Mouse (Mus musculus): ENCODE data around the gene Dock2.
A peak's percentile ranks its signal among the peaks of the same experiment; 100 is the strongest.

GRCm38 (mm10) chr11:34771221-34771986, 12.3 kb downstream of the Dock2 start:
- TF ChIP-seq POLR2AphosphoS2 (IDR thresholded peaks at IDR 0.05; ENCODE audit: low read depth, low read length) = 0 out of 2 replicates have a peak, but pooled peaks have one; percentile 56
- no peak for TF ChIP-seq ZNF384 (IDR thresholded peaks at IDR 0.05; ENCODE audit: low read depth, low read length)
- peak; percentile 53; the same call in 1 of the 2 replicates for TF ChIP-seq POLR2A (IDR thresholded peaks at IDR 0.05; ENCODE audit: low read depth, low read length)
- peak; percentile 44; the same call in 1 of the 2 replicates for TF ChIP-seq ETS1 (conservative IDR thresholded peaks at IDR 0.05; ENCODE audit: low read depth, low read length)
- no peak for TF ChIP-seq CTCF (conservative IDR thresholded peaks at IDR 0.05 in 1 of 2, IDR thresholded peaks at IDR 0.05 in 1 of 2; ENCODE audit: low read depth in 2 of 2, low read length in 2 of 2)
